In the genomic region with DNA sequence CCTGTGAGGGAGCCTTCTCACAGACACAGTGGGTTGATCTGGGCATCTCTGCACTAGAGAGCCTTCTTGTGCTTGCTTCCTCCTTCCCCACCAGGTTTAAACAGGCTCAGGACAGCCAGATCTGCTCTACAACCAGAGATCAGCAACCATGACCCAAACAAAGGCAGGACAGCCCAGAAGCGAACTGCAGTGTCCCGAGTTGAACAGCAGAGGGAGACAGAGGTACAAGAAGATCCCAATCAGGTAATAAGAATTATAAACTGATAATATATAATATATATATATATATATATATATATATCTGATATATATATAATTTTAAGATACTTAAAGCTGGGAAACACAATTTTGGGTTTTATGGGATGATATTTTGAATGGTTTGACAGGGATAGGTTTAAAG, we compare ENCODE assay signal across 8 mouse cellular contexts. TPM values are rescaled to one million over a fixed set of nuclear protein-coding genes. Genes with fewer than 3 reads are reported as not detected.
DNase-seq lines count a peak whose midpoint lies in the region; ATAC-seq and TF ChIP-seq lines count a peak whose summit lies in the region.
"Had no signal": no experiment of that assay in that cellular context is flagged by ENCODE, and none has a peak within 500 bp of the region (broad histone marks: within the 10 kb centered on the region; RNA-seq: fewer than 3 reads in every experiment).

No protein-coding gene starts in this region.

- no peaks in the 10 kb centered on the region for H3K9me3 ChIP-seq in kidney, embryonic 14.5 days (ENCODE audit: control insufficient read depth, low read length)

- H3K4me1 ChIP-seq in kidney, embryonic 14.5 days (ENCODE audit: control insufficient read depth, insufficient read depth, low read length): no peaks in the 10 kb centered on the region
- no peaks in the 10 kb centered on the region for H3K4me1 ChIP-seq in small intestine, adult 2 months (ENCODE audit: control insufficient read depth, insufficient read depth, insufficient read length, low read length)

- peak; percentile 71; the same call in 1 of the 2 replicates for TF ChIP-seq CTCF in brain, embryonic 14.5 days (IDR thresholded peaks at IDR 0.05; ENCODE audit: borderline replicate concordance, extremely low read depth, insufficient read depth, insufficient read length)
- TF ChIP-seq CTCF in small intestine, adult 2 months (IDR thresholded peaks at IDR 0.05; ENCODE audit: extremely low read depth, insufficient read length, insufficient replicate concordance, low read depth, low read length): peak; percentile 42; the same call in 1 of the 2 replicates

- no peaks in the 10 kb centered on the region for H3K36me3 ChIP-seq in kidney, embryonic 14.5 days (ENCODE audit: control insufficient read depth, insufficient read depth, low read length)
- H3K36me3 ChIP-seq in small intestine, adult 2 months (ENCODE audit: control insufficient read depth, insufficient read depth, low read length): no peaks in the 10 kb centered on the region

- WGBS in kidney, embryonic 14.5 days: 4% methylated on average over 2 of the region's 2 CpGs
- WGBS in small intestine, adult 2 months: 0% methylated on average over 2 of the region's 2 CpGs

- no peak for ATAC-seq in kidney, embryonic 14.5 days (ENCODE audit: low FRiP score, low TSS enrichment)

- no peak overlapping the region for H3K4me3 ChIP-seq in kidney, embryonic 14.5 days (ENCODE audit: low read length)
- H3K4me3 ChIP-seq in small intestine, adult 2 months (ENCODE audit: low read depth, low read length): no peak overlapping the region

- DNase-seq in kidney, adult 18-20 months: peak; percentile 36
- DNase-seq in 3T3-L1 (ENCODE audit: low read depth, low spot score): peak; percentile 56
- DNase-seq in 416B (ENCODE audit: low read depth): peak; percentile 40
- DNase-seq in brain, embryonic 14.5 days (ENCODE audit: low read depth): peak; percentile 63
- peak; percentile 17 to 66 for DNase-seq in kidney, postnatal 36 days

- no peak for TF ChIP-seq POLR2A in brain, embryonic 14.5 days (IDR thresholded peaks at IDR 0.05; ENCODE audit: borderline replicate concordance, extremely low read depth, insufficient read depth, insufficient read length, poor library complexity, severe bottlenecking)
- TF ChIP-seq POLR2A in small intestine, adult 2 months (IDR thresholded peaks at IDR 0.05; ENCODE audit: low read depth, low read length): no peak

- no peaks in the 10 kb centered on the region for H3K27me3 ChIP-seq in kidney, embryonic 14.5 days (ENCODE audit: control insufficient read depth, insufficient read depth, low read length)
- peaks cover 3% of the 10 kb centered on the region; the same call in 1 of the 2 replicates for H3K27me3 ChIP-seq in small intestine, adult 2 months (ENCODE audit: control insufficient read depth, insufficient read depth, low read length)

- no peak overlapping the region for H3K27ac ChIP-seq in kidney, embryonic 14.5 days (ENCODE audit: low read depth, low read length)
- no peak overlapping the region for H3K27ac ChIP-seq in small intestine, adult 2 months (ENCODE audit: insufficient read depth, low read depth, low read length)

- no peak overlapping the region for H3K9ac ChIP-seq in kidney, embryonic 14.5 days (ENCODE audit: low read depth, low read length)

- H3K4me2 ChIP-seq in kidney, embryonic 14.5 days (replicated peaks; ENCODE audit: low read depth, low read length): no peak overlapping the region

RNA-seq across cellular contexts. Expression of a gene that starts 22.5 kb away (rescaled TPM):
- 0.81 TPM in 1 of 2 replicates, not detected in the other for polyA plus RNA-seq in kidney, embryonic 14.5 days (2014; fragmentation: Nextera tagmentation; extraction: Ambion mirVana)
- polyA plus RNA-seq in brain, embryonic 14.5 days (2012; rRNA removed): 0.44 and 1.1 TPM in 2 replicates
- polyA plus RNA-seq in small intestine, adult 2 months (2012; rRNA removed): 0.63 and 95.5 TPM in 2 replicates
- polyA plus RNA-seq: gonadal fat pad, adult 2 months had no signal

RNA-seq across cellular contexts. Expression of a gene that starts 51.0 kb away (rescaled TPM):
- polyA plus RNA-seq in kidney, embryonic 14.5 days (2014; fragmentation: Nextera tagmentation; extraction: Ambion mirVana): not detected in 2 replicates
- 0.06 and 0.34 TPM in 2 replicates for polyA plus RNA-seq in brain, embryonic 14.5 days (2012; rRNA removed)
- 0.30 TPM in 1 of 2 replicates, not detected in the other for polyA plus RNA-seq in small intestine, adult 2 months (2012; rRNA removed)
- polyA plus RNA-seq: gonadal fat pad, adult 2 months had no signal

RNA-seq across cellular contexts. Expression of a gene that starts 54.1 kb away (rescaled TPM):
- 627 and 715 TPM in 2 replicates for polyA plus RNA-seq in kidney, embryonic 14.5 days (2014; fragmentation: Nextera tagmentation; extraction: Ambion mirVana)
- 234 and 457 TPM in 2 replicates for polyA plus RNA-seq in brain, embryonic 14.5 days (2012; rRNA removed)
- polyA plus RNA-seq in small intestine, adult 2 months (2012; rRNA removed): 9.0 and 71.0 TPM in 2 replicates
